ENCODE assay signal across 13 mouse cellular contexts in the genomic region with DNA sequence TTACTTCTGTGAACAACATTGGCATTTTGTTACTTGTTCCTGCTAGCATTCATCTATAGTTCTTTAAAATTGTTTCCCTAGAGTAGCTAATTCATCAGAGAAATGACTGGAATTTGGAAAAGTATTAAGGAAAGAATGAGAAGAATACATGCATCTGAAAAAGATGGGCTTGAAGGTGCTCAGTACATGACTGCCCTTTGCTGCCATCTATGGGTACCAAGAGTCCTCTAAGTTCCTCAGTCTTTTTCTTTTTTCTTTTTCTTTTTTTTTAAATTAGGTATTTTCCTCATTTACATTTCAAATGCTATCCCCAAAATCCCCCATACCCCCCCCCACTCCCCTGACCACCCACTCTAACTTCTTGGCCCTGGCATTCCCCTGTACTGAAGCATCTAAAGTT. TPM values are rescaled to one million over a fixed set of nuclear protein-coding genes. Genes with fewer than 3 reads are reported as not detected.
DNase-seq lines count a peak whose midpoint lies in the region; ATAC-seq and TF ChIP-seq lines count a peak whose summit lies in the region.
"Had no signal": no experiment of that assay in that cellular context is flagged by ENCODE, and none has a peak within 500 bp of the region (broad histone marks: within the 10 kb centered on the region; RNA-seq: fewer than 3 reads in every experiment).

No protein-coding gene starts in this region.

- H3K4me1 ChIP-seq in embryonic facial prominence, embryonic 14.5 days (ENCODE audit: control insufficient read depth, insufficient read depth, low read length): no peaks in the 10 kb centered on the region
- H3K4me1 ChIP-seq: embryonic facial prominence, embryonic 12.5 days had no signal

- TF ChIP-seq CTCF in layer of hippocampus, adult 2 months (conservative IDR thresholded peaks at IDR 0.05): peak; percentile 78

- DNase-seq in cerebellum, postnatal 10 days: peak; percentile 13 to 21
- DNase-seq in cerebellum, adult 11 months: no peak
- peak in 1 of 2 experiments; percentile 16 for DNase-seq in layer of hippocampus, adult 2 months (ENCODE audit: low spot score in 2 of 2)
- DNase-seq in layer of hippocampus, postnatal 14 days (ENCODE audit: low spot score in 2 of 2): no peak
- DNase-seq in A20 (ENCODE audit: low read depth, low spot score): peak; percentile 28
- DNase-seq in embryonic facial prominence, embryonic 14.5 days (ENCODE audit: low spot score): peak; percentile 13
- no peak for DNase-seq in ovary, postnatal 36 days (ENCODE audit: low spot score)
- DNase-seq: heart, postnatal 4 days had no signal

- H3K27me3 ChIP-seq in embryonic facial prominence, embryonic 14.5 days (replicated peaks; ENCODE audit: control insufficient read depth, insufficient read depth, low read length): no peaks in the 10 kb centered on the region
- H3K27me3 ChIP-seq: embryonic facial prominence, embryonic 12.5 days had no signal

- no peaks in the 10 kb centered on the region for H3K36me3 ChIP-seq in embryonic facial prominence, embryonic 14.5 days (ENCODE audit: control insufficient read depth, insufficient read depth, low read length)
- H3K36me3 ChIP-seq: embryonic facial prominence, embryonic 12.5 days had no signal

- no peak overlapping the region for H3K4me2 ChIP-seq in embryonic facial prominence, embryonic 14.5 days (ENCODE audit: low read depth, low read length)
- H3K4me2 ChIP-seq: embryonic facial prominence, embryonic 12.5 days had no signal

- no peak overlapping the region for H3K4me3 ChIP-seq in layer of hippocampus, adult 2 months
- H3K4me3 ChIP-seq in embryonic facial prominence, embryonic 14.5 days (ENCODE audit: low read depth, low read length): no peak overlapping the region
- H3K4me3 ChIP-seq: embryonic facial prominence, embryonic 12.5 days had no signal

- no peak for ATAC-seq in embryonic facial prominence, embryonic 14.5 days (ENCODE audit: low read depth)
- ATAC-seq in cerebellum, adult (ENCODE audit: insufficient number of reproducible peaks, low FRiP score, low TSS enrichment): no peak

- no peaks in the 10 kb centered on the region for H3K9me3 ChIP-seq in embryonic facial prominence, embryonic 14.5 days (ENCODE audit: control insufficient read depth, low read length)
- H3K9me3 ChIP-seq: embryonic facial prominence, embryonic 12.5 days had no signal

- no peak overlapping the region for H3K9ac ChIP-seq in embryonic facial prominence, embryonic 14.5 days (ENCODE audit: low read depth, low read length)
- H3K9ac ChIP-seq: embryonic facial prominence, embryonic 12.5 days had no signal

- no peak overlapping the region for H3K27ac ChIP-seq in layer of hippocampus, adult 2 months
- H3K27ac ChIP-seq in embryonic facial prominence, embryonic 14.5 days (replicated peaks; ENCODE audit: low read depth, low read length): no peak overlapping the region
- H3K27ac ChIP-seq: embryonic facial prominence, embryonic 12.5 days; macrophage had no signal

RNA-seq across cellular contexts. Expression of gene Macc1, which starts 11.3 kb away (rescaled TPM):
- total RNA-seq in layer of hippocampus, adult 2 months (2021): not detected
- total RNA-seq in layer of hippocampus, postnatal 14 days (2021): not detected
- 1.6 and 1.8 TPM in 2 replicates for polyA plus RNA-seq in embryonic facial prominence, embryonic 14.5 days (2014; fragmentation: Nextera tagmentation; extraction: Ambion mirVana)
- total RNA-seq: gastrocnemius, adult 8-10 months; heart, postnatal 4 days had no signal
- polyA plus RNA-seq: macrophage; neural tube, embryonic 14.5 days had no signal

Comparison
In these comparisons a context has a peak if more than half of its experiments do, and no peak if none do; other contexts are left out.
1. DNase-seq: peak in cerebellum, postnatal 10 days (2 of 2), A20 (single experiment) and embryonic facial prominence, embryonic 14.5 days (single experiment); none in cerebellum, adult 11 months (single experiment), layer of hippocampus, postnatal 14 days (0 of 2) and ovary, postnatal 36 days (single experiment).